Mouse (Mus musculus): ENCODE measurements at regions not wholly inside any gene's neighbourhood (a gene's known extent, or its start where the extent isn't known, plus 50 kb on each side); places are given as distances from the start of the nearest gene placed in this dataset.

GRCm38 (mm10) chr8:42210943-42211342, 794.1 kb upstream of the Frg1 start:
- TF ChIP-seq CTCF (IDR thresholded peaks at IDR 0.05): no peak
- TF ChIP-seq POLR2A (IDR thresholded peaks at IDR 0.05; ENCODE audit: insufficient read depth, low read depth, low read length): no peak
- TF ChIP-seq EP300 (IDR thresholded peaks at IDR 0.05; ENCODE audit: insufficient read depth, low read depth, low read length): no peak
